Mouse (Mus musculus): ENCODE measurements at regions not wholly inside any gene's neighbourhood (a gene's known extent, or its start where the extent isn't known, plus 50 kb on each side); places are given as distances from the start of the nearest gene placed in this dataset.

- 60% methylated on average over 5 of the region's 5 CpGs for WGBS
- Histone ChIP-seq H3K4me3 (replicated peaks) (no peak overlapping the region), H3K27ac (no peak overlapping the region), H3K9ac (no peak overlapping the region), H3K4me2 (no peak overlapping the region), H3K9me3 (replicated peaks) (no peaks in the 10 kb centered on the region), H3K27me3 (no peaks in the 10 kb centered on the region), H3K4me1 (no peaks in the 10 kb centered on the region), H3K36me3 (no peaks in the 10 kb centered on the region)
- no peak for ATAC-seq (replicated peaks; ENCODE audit: low FRiP score)
Measured at GRCm38 (mm10) chr9:80683030-80683692, 217.9 kb upstream of the Impg1 start.

DNA sequence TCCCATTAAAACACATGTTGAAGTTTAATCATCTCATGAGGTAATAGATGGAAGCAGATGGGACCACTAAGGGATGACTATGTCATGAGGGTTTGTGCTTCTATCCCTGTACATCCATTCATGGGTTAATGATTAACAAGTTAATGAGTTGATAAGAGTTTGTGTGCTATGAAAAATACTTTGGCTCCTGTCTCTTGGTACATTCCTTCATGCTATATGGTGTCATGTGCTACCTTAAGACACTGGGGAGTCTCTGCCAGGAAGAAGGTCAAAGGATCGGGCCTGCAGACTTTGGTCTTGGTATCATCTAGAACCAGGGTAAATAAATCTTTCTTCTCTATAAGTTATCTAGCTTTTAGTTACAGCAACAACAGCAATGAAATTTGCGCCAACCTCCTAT is 216.4 kb upstream of the Impg1 start:
- H3K9ac ChIP-seq: no peak overlapping the region
- no peaks in the 10 kb centered on the region for H3K4me1 ChIP-seq
- no peak overlapping the region for H3K27ac ChIP-seq
- H3K36me3 ChIP-seq: no peaks in the 10 kb centered on the region
- no peaks in the 10 kb centered on the region for H3K27me3 ChIP-seq
- H3K4me3 ChIP-seq (replicated peaks): no peak overlapping the region
- H3K4me2 ChIP-seq: no peak overlapping the region
- no peaks in the 10 kb centered on the region for H3K9me3 ChIP-seq (replicated peaks)
- WGBS: 88% methylated on average over 2 of the region's 2 CpGs
- ATAC-seq (replicated peaks; ENCODE audit: low FRiP score): no peak

GRCm38 (mm10) chr9:80671483-80671882 is 206.2 kb upstream of the Impg1 start:
- H3K9me3 ChIP-seq (replicated peaks): no peaks in the 10 kb centered on the region
- H3K4me1 ChIP-seq: no peaks in the 10 kb centered on the region
- no peaks in the 10 kb centered on the region for H3K27me3 ChIP-seq
- WGBS: 71% methylated on average over 1 of the region's 1 CpGs
- H3K9ac ChIP-seq: no peak overlapping the region
- ATAC-seq (replicated peaks; ENCODE audit: low FRiP score): no peak
- H3K36me3 ChIP-seq: no peaks in the 10 kb centered on the region
- no peak overlapping the region for H3K4me2 ChIP-seq
- no peak overlapping the region for H3K27ac ChIP-seq
- H3K4me3 ChIP-seq (replicated peaks): no peak overlapping the region

GRCm38 (mm10) chr9:80668575-80669248 is 203.4 kb upstream of the Impg1 start:
- no peak overlapping the region for H3K9ac ChIP-seq
- H3K36me3 ChIP-seq: no peaks in the 10 kb centered on the region
- no peak overlapping the region for H3K4me2 ChIP-seq
- no peaks in the 10 kb centered on the region for H3K27me3 ChIP-seq
- ATAC-seq (replicated peaks; ENCODE audit: low FRiP score): no peak
- no peak overlapping the region for H3K27ac ChIP-seq
- no peaks in the 10 kb centered on the region for H3K9me3 ChIP-seq (replicated peaks)
- 60% methylated on average over 5 of the region's 5 CpGs for WGBS
- no peak overlapping the region for H3K4me3 ChIP-seq (replicated peaks)
- no peaks in the 10 kb centered on the region for H3K4me1 ChIP-seq

DNA sequence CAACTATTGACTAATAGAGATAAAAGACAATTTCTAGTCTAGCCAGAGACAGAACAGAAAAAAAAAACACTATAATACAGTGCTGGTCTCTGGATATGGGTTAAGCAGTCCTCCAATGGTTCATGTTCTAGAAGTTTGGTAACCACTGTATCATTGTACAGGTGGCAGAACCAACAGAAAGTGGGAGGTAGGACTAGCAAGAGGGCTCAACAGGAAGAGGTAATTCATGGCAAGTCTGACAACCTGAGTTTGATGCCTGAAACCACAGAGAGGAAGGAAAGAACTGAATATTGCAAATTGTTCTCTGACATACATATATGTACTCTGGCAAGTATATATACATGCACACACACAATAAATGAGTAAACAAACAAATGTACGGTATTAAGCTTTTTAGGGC is 193.5 kb upstream of the Impg1 start:
- Histone ChIP-seq H3K36me3 (no peaks in the 10 kb centered on the region), H3K4me3 (replicated peaks) (no peak overlapping the region), H3K9me3 (replicated peaks) (no peaks in the 10 kb centered on the region), H3K4me1 (no peaks in the 10 kb centered on the region), H3K4me2 (no peak overlapping the region), H3K27ac (no peak overlapping the region), H3K9ac (no peak overlapping the region), H3K27me3 (no peaks in the 10 kb centered on the region)
- 86% methylated on average over 1 of the region's 1 CpGs for WGBS
- no peak for ATAC-seq (replicated peaks; ENCODE audit: low FRiP score)

- H3K36me3 ChIP-seq: no peaks in the 10 kb centered on the region
- no peak overlapping the region for H3K27ac ChIP-seq
- no peak for ATAC-seq (replicated peaks; ENCODE audit: low FRiP score)
- 77% methylated on average over 3 of the region's 3 CpGs for WGBS
- H3K4me2 ChIP-seq: no peak overlapping the region
- H3K4me1 ChIP-seq: no peaks in the 10 kb centered on the region
- H3K9me3 ChIP-seq (replicated peaks): no peaks in the 10 kb centered on the region
- H3K4me3 ChIP-seq (replicated peaks): no peak overlapping the region
- H3K9ac ChIP-seq: no peak overlapping the region
- H3K27me3 ChIP-seq: no peaks in the 10 kb centered on the region
Measured at GRCm38 (mm10) chr9:80615114-80615513, 149.8 kb upstream of the Impg1 start.

GRCm38 (mm10) chr9:80600019-80600418 is 134.7 kb upstream of the Impg1 start:
- Histone ChIP-seq H3K9me3 (replicated peaks) (no peaks in the 10 kb centered on the region), H3K27ac (no peak overlapping the region), H3K9ac (no peak overlapping the region), H3K4me2 (no peak overlapping the region), H3K4me1 (no peaks in the 10 kb centered on the region), H3K4me3 (replicated peaks) (no peak overlapping the region), H3K36me3 (no peaks in the 10 kb centered on the region), H3K27me3 (no peaks in the 10 kb centered on the region)
- no peak for ATAC-seq (replicated peaks; ENCODE audit: low FRiP score)

DNA sequence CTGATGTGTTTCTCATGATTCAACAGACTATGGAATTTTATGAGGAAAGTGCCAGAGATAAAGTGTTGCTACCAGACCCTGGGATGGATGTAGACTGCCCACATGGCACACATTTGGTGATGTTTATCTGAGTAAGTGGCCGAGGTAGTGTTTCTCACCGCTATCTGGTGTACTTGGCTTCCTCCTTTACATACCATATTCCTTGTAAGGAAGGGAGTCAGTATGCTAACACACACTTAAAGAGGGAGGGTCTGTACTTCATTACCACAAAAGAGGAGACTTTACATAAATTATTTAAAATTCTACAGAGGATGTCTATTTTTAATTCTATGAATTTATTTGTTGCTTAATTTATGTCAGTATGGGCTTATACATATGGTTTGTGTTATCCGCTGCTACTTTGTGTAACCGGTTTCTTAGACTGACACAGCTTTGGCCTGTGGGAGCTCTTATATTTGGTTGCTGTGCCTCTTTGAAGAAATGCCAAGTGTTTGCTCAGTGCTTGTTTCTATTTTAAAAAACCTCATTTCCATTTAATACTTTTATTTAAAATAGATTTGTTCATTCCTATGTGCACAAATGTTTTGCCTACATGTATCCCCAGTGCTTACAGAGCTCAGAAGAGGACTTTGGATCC is 100.2 kb upstream of the Impg1 start:
- WGBS: 83% methylated on average over 4 of the region's 4 CpGs
- Histone ChIP-seq H3K4me3 (replicated peaks) (no peak overlapping the region), H3K4me2 (no peak overlapping the region), H3K9me3 (replicated peaks) (no peaks in the 10 kb centered on the region), H3K36me3 (no peaks in the 10 kb centered on the region), H3K4me1 (no peaks in the 10 kb centered on the region), H3K27me3 (no peaks in the 10 kb centered on the region), H3K27ac (no peak overlapping the region), H3K9ac (no peak overlapping the region)
- ATAC-seq (replicated peaks; ENCODE audit: low FRiP score): no peak

DNA sequence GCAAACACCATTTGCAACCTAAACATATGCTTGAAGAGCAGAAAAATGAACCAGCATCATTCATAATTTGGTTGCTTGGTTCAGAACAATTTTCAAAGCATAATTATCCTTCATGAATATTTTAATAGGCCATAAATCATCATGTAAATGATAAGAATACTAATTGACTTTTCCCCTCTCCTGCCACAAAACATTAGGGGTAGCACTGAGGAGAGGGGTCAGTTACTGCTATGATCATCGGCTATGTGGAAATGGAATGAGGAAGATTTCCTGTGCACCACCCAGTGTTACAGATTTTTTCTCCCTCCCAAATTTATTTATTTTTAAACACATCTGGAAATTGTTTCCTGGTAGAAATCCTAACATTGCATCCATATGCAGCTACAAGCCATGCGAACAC is 98.4 kb upstream of the Impg1 start:
- no peaks in the 10 kb centered on the region for H3K36me3 ChIP-seq
- H3K4me1 ChIP-seq: no peaks in the 10 kb centered on the region
- no peak overlapping the region for H3K9ac ChIP-seq
- H3K4me2 ChIP-seq: no peak overlapping the region
- 85% methylated on average over 2 of the region's 2 CpGs for WGBS
- no peak overlapping the region for H3K4me3 ChIP-seq (replicated peaks)
- no peaks in the 10 kb centered on the region for H3K9me3 ChIP-seq (replicated peaks)
- ATAC-seq (replicated peaks; ENCODE audit: low FRiP score): no peak
- H3K27me3 ChIP-seq: no peaks in the 10 kb centered on the region
- H3K27ac ChIP-seq: no peak overlapping the region

DNA sequence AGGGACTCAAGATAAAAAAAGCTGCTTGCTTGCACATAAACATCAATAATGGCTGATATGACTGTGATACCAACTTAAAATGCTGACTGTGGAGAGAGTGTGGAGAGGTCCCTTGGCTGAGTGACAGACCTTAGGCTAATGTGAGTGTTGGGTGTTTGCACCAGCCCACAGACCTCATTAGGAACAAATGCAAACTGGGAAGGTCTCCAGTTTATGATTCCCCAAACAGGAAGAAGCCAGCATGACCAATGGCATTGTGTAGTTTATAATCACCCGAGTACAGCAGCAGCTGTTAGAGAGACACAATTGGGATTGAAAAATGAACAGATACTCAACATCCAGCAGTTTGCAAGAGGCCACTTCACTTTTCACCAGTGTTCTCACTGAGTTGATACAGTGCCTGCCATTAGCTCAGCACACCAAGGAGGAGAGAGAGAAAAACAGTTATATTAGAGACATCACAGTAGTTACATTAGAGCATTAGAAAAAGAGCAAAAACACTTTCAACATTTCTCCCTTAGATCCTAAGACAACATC is 90.3 kb upstream of the Impg1 start:
- WGBS: 55% methylated on average over 1 of the region's 1 CpGs
- ATAC-seq (replicated peaks; ENCODE audit: low FRiP score): no peak

More for the DNA sequence above, 90.3 kb upstream of the Impg1 start:
- H3K4me2 ChIP-seq: no peak overlapping the region
- no peaks in the 10 kb centered on the region for H3K4me1 ChIP-seq
- no peaks in the 10 kb centered on the region for H3K27me3 ChIP-seq
- no peaks in the 10 kb centered on the region for H3K9me3 ChIP-seq (replicated peaks)
- H3K27ac ChIP-seq: no peak overlapping the region
- no peak overlapping the region for H3K9ac ChIP-seq
- no peaks in the 10 kb centered on the region for H3K36me3 ChIP-seq
- no peak overlapping the region for H3K4me3 ChIP-seq (replicated peaks)

Measured in kidney, embryonic 15.5 days (tissue).